ENCODE assay signal across 22 mouse cellular contexts in genomic region chr2:103578663-103579213, GRCm38 (mm10). TPM values are rescaled to one million over a fixed set of nuclear protein-coding genes. Genes with fewer than 3 reads are reported as not detected.
DNase-seq lines count a peak whose midpoint lies in the region; ATAC-seq lines count a peak whose summit lies in the region.
"Had no signal": no experiment of that assay in that cellular context is flagged by ENCODE, and none has a peak within 500 bp of the region (broad histone marks: within the 10 kb centered on the region; RNA-seq: fewer than 3 reads in every experiment).

No protein-coding gene starts in this region.

- H3K9me3 ChIP-seq in heart, embryonic 12.5 days (replicated peaks), result no peaks in the 10 kb centered on the region
- H3K9me3 ChIP-seq in liver, embryonic 12.5 days (replicated peaks), result no peaks in the 10 kb centered on the region
- H3K9me3 ChIP-seq in liver, embryonic 13.5 days (replicated peaks), result no peaks in the 10 kb centered on the region
- H3K9me3 ChIP-seq: forebrain, embryonic 13.5 days; hindbrain, embryonic 10.5 days; kidney, embryonic 15.5 days; limb, embryonic 13.5 days; midbrain, embryonic 10.5 days had no signal

- H3K4me1 ChIP-seq in heart, embryonic 12.5 days (replicated peaks), result peaks cover 92% of the 10 kb centered on the region
- peaks cover 44% of the 10 kb centered on the region for H3K4me1 ChIP-seq in liver, embryonic 12.5 days
- peaks cover 57% of the 10 kb centered on the region for H3K4me1 ChIP-seq in liver, embryonic 13.5 days (replicated peaks)

- WGBS in heart, embryonic 12.5 days, result 87% methylated on average over 10 of the region's 10 CpGs
- 76% methylated on average over 10 of the region's 10 CpGs for WGBS in liver, embryonic 12.5 days (ENCODE audit: insufficient replicate concordance)
- whole genome bisulfite sequencing in liver, embryonic 13.5 days (ENCODE audit: insufficient replicate concordance), result 75% methylated on average over 10 of the region's 10 CpGs

- H3K4me3 ChIP-seq in heart, embryonic 12.5 days, result no peak overlapping the region
- no peak overlapping the region for H3K4me3 ChIP-seq in liver, embryonic 12.5 days
- no peak overlapping the region for H3K4me3 ChIP-seq in liver, embryonic 13.5 days (replicated peaks)
- H3K4me3 ChIP-seq: erythroblast, embryonic 14.5 days; forebrain, embryonic 13.5 days; hindbrain, embryonic 10.5 days; kidney, embryonic 15.5 days; limb, embryonic 13.5 days; midbrain, embryonic 10.5 days had no signal

- H3K36me3 ChIP-seq in heart, embryonic 12.5 days, result no peaks in the 10 kb centered on the region
- no peaks in the 10 kb centered on the region for H3K36me3 ChIP-seq in liver, embryonic 12.5 days
- no peaks in the 10 kb centered on the region for H3K36me3 ChIP-seq in liver, embryonic 13.5 days
- H3K36me3 ChIP-seq: hindbrain, embryonic 10.5 days; kidney, embryonic 15.5 days; limb, embryonic 13.5 days; midbrain, embryonic 10.5 days had no signal

- DNase-seq in heart, adult 8-10 months (ENCODE audit: low spot score), result no peak
- no peak for DNase-seq in liver
- no peak for DNase-seq in liver, embryonic 13.5 days
- no peak for DNase-seq in B cell, adult 2 months
- DNase-seq in thymus, postnatal 25 days, result no peak
- DNase-seq: adrenal gland, adult 8-10 months; cerebellum, adult 9-10 months; gastrocnemius, postnatal 14 days; lung, postnatal 36 days; right cerebral cortex, postnatal 25 days; thymus, postnatal 4 days had no signal

- peak overlapping the region; percentile 50 for H3K4me2 ChIP-seq in heart, embryonic 12.5 days
- H3K4me2 ChIP-seq in liver, embryonic 12.5 days, result no peak overlapping the region
- no peak overlapping the region for H3K4me2 ChIP-seq in liver, embryonic 13.5 days
- H3K4me2 ChIP-seq: forebrain, embryonic 13.5 days; kidney, embryonic 15.5 days; limb, embryonic 13.5 days had no signal

- peak overlapping the region; percentile 42; the same call in 1 of the 2 replicates for H3K9ac ChIP-seq in heart, embryonic 12.5 days
- H3K9ac ChIP-seq in liver, embryonic 12.5 days, result no peak overlapping the region
- H3K9ac ChIP-seq in liver, embryonic 13.5 days, result no peak overlapping the region
- H3K9ac ChIP-seq: forebrain, embryonic 13.5 days; kidney, embryonic 15.5 days; limb, embryonic 13.5 days had no signal

- no peak for ATAC-seq in heart, embryonic 12.5 days (ENCODE audit: insufficient number of reproducible peaks, low FRiP score)
- peak; percentile 14; the same call in 1 of the 2 replicates for ATAC-seq in liver, embryonic 12.5 days
- peak; percentile 37; the same call in 1 of the 2 replicates for ATAC-seq in liver, embryonic 13.5 days (ENCODE audit: low read depth)
- ATAC-seq in megakaryocyte, adult 5-6 weeks (ENCODE audit: poor library complexity, severe bottlenecking), result peak; percentile 58
- ATAC-seq: forebrain, embryonic 13.5 days; hindbrain, postnatal 0 days; intestine, postnatal 0 days had no signal

- H3K27me3 ChIP-seq in heart, embryonic 12.5 days (replicated peaks), result no peaks in the 10 kb centered on the region
- peaks cover 21% of the 10 kb centered on the region for H3K27me3 ChIP-seq in liver, embryonic 12.5 days (replicated peaks)
- H3K27me3 ChIP-seq in liver, embryonic 13.5 days, result peaks cover 14% of the 10 kb centered on the region; the same call in 1 of the 2 replicates
- H3K27me3 ChIP-seq: forebrain, embryonic 13.5 days; kidney, embryonic 15.5 days; limb, embryonic 13.5 days had no signal

- H3K27ac ChIP-seq in heart, embryonic 12.5 days (ENCODE audit: poor library complexity, severe bottlenecking), result peak overlapping the region; percentile 92
- H3K27ac ChIP-seq in liver, embryonic 12.5 days, result peak overlapping the region; percentile 13; the same call in 1 of the 2 replicates
- peak overlapping the region; percentile 41; the same call in 1 of the 2 replicates for H3K27ac ChIP-seq in liver, embryonic 13.5 days
- H3K27ac ChIP-seq: forebrain, embryonic 13.5 days; hindbrain, embryonic 10.5 days; hindbrain, postnatal 0 days; kidney, embryonic 15.5 days; limb, embryonic 13.5 days; midbrain, embryonic 10.5 days had no signal

RNA-seq across cellular contexts. Expression of gene Abtb2, which starts 12.6 kb away (rescaled TPM):
- 28.0 and 29.5 TPM in 2 replicates for polyA plus RNA-seq in heart, embryonic 12.5 days (2016; fragmentation: Nextera tagmentation; extraction: Ambion mirVana)
- 10 to 100 TPM; 22.9 to 27.5 (median 24.8) TPM for total RNA-seq in heart, adult 8-10 months (2022)
- polyA plus RNA-seq in liver, embryonic 12.5 days (2016; fragmentation: Nextera tagmentation; extraction: Ambion mirVana), result 4.1 and 4.5 TPM in 2 replicates
- 1.9 and 2.6 TPM in 2 replicates for polyA plus RNA-seq in liver, embryonic 13.5 days (2015; fragmentation: Nextera tagmentation; extraction: Ambion mirVana)
- total RNA-seq in megakaryocyte, adult 5-6 weeks (2015), result 3.8 TPM in 2 replicates
- 3.1 and 3.8 TPM in 2 replicates for total RNA-seq in megakaryocyte, adult 5-6 weeks (2017)

Comparison
In these comparisons a context has a peak if more than half of its experiments do, and no peak if none do; other contexts are left out.
1. H3K27ac ChIP-seq: peak in every context shown above with its lines; median percentile 92 in heart, embryonic 12.5 days; 41 in liver, embryonic 13.5 days; 13 in liver, embryonic 12.5 days.